Mouse (Mus musculus): ENCODE measurements around the gene 2510039O18Rik. TPM values are rescaled to one million over a fixed set of nuclear protein-coding genes. Genes with fewer than 3 reads are reported as not detected.

2510039O18Rik gene
- polyA plus RNA-seq, 1 experiment from 2014 or later = 13.0 TPM

Other genes with a start within 250 kb of the 2510039O18Rik start
- gene Zfp534, start 238.3 kb upstream of the 2510039O18Rik start, polyA plus RNA-seq (2015; fragmentation: Nextera tagmentation; extraction: Ambion mirVana) = not detected in 2 replicates
- gene Zfp984, start 131.1 kb upstream of the 2510039O18Rik start, polyA plus RNA-seq (2015; fragmentation: Nextera tagmentation; extraction: Ambion mirVana) = 4.1 and 4.8 TPM in 2 replicates
- 6.8 TPM in 2 replicates for gene Zfp933, start 92.5 kb upstream of the 2510039O18Rik start, polyA plus RNA-seq (2015; fragmentation: Nextera tagmentation; extraction: Ambion mirVana)
- 43.3 and 46.5 TPM in 2 replicates for gene Miip, start 72.1 kb upstream of the 2510039O18Rik start, polyA plus RNA-seq (2015; fragmentation: Nextera tagmentation; extraction: Ambion mirVana)
- 10.9 and 12.0 TPM in 2 replicates for gene Fv1, start 71.9 kb upstream of the 2510039O18Rik start, polyA plus RNA-seq (2015; fragmentation: Nextera tagmentation; extraction: Ambion mirVana)
- gene Mfn2, start 36.2 kb upstream of the 2510039O18Rik start, polyA plus RNA-seq (2015; fragmentation: Nextera tagmentation; extraction: Ambion mirVana) = 82.6 and 86.9 TPM in 2 replicates
- gene Plod1, start 4.1 kb upstream of the 2510039O18Rik start, polyA plus RNA-seq (2015; fragmentation: Nextera tagmentation; extraction: Ambion mirVana) = 26.6 and 28.1 TPM in 2 replicates
- gene Nppb, start 44.9 kb downstream of the 2510039O18Rik start, polyA plus RNA-seq (2015; fragmentation: Nextera tagmentation; extraction: Ambion mirVana) = 0.30 TPM in 1 of 2 replicates, not detected in the other
- gene Nppa, start 59.8 kb downstream of the 2510039O18Rik start, polyA plus RNA-seq (2015; fragmentation: Nextera tagmentation; extraction: Ambion mirVana) = 3.9 and 5.2 TPM in 2 replicates
- gene Clcn6, start 97.9 kb downstream of the 2510039O18Rik start, polyA plus RNA-seq (2015; fragmentation: Nextera tagmentation; extraction: Ambion mirVana) = 30.7 and 32.8 TPM in 2 replicates
- gene Mthfr, start 98.2 kb downstream of the 2510039O18Rik start, polyA plus RNA-seq (2015; fragmentation: Nextera tagmentation; extraction: Ambion mirVana) = 22.1 and 22.3 TPM in 2 replicates
- gene Agtrap, start 147.1 kb downstream of the 2510039O18Rik start, polyA plus RNA-seq (2015; fragmentation: Nextera tagmentation; extraction: Ambion mirVana) = 7.6 and 8.4 TPM in 2 replicates
- gene Mad2l2, start 189.5 kb downstream of the 2510039O18Rik start, polyA plus RNA-seq (2015; fragmentation: Nextera tagmentation; extraction: Ambion mirVana) = 118 and 127 TPM in 2 replicates
- gene Draxin, start 189.8 kb downstream of the 2510039O18Rik start, polyA plus RNA-seq (2015; fragmentation: Nextera tagmentation; extraction: Ambion mirVana) = 17.2 and 20.9 TPM in 2 replicates
- gene Fbxo6, start 211.2 kb downstream of the 2510039O18Rik start, polyA plus RNA-seq (2015; fragmentation: Nextera tagmentation; extraction: Ambion mirVana) = 15.7 and 16.0 TPM in 2 replicates
- 91.2 and 98.2 TPM in 2 replicates for gene Fbxo44, start 219.6 kb downstream of the 2510039O18Rik start, polyA plus RNA-seq (2015; fragmentation: Nextera tagmentation; extraction: Ambion mirVana)
- 5.3 and 7.1 TPM in 2 replicates for gene Fbxo2, start 219.7 kb downstream of the 2510039O18Rik start, polyA plus RNA-seq (2015; fragmentation: Nextera tagmentation; extraction: Ambion mirVana)

All from hindbrain, embryonic 13.5 days (tissue).